Mouse (Mus musculus) megakaryocyte-erythroid progenitor cell, adult 5-6 weeks (primary cell): Measurements from ENCODE around the gene Cfap299. TPM values are rescaled to one million over a fixed set of nuclear protein-coding genes. Genes with fewer than 3 reads are reported as not detected.
"Not testable (repeated sequence)": the region's sequence is repeated elsewhere in the genome, so short reads cannot be mapped to it uniquely, and the experiment has no call there.

Source experiments
- ATAC-seq: replicated peaks from 2 replicates; pipeline ENCODE4 v1.8.0; 2016; ENCODE audit warnings: mild to moderate bottlenecking, inconsistent platforms; ENCODE audit not compliant: severe bottlenecking, poor library complexity, low FRiP score, low TSS enrichment
- total RNA-seq, 2 experiments: library from RNA; stranded (forward) in 1 of 2; stranded (reverse) in 1 of 2; fragments of 200-1000, 215-1000 nt in 1 of 2; fragments of >200 nt in 1 of 2; fragmentation: Nextera tagmentation in 1 of 2; gene quantifications; 2 replicates each; pipeline ENCODE4 v1.2.3; 2014 to 2017

Cfap299 gene
- total RNA-seq (2014; fragmentation: Nextera tagmentation) = not detected in 2 replicates
- total RNA-seq (2017) = not detected in 2 replicates

DNA sequence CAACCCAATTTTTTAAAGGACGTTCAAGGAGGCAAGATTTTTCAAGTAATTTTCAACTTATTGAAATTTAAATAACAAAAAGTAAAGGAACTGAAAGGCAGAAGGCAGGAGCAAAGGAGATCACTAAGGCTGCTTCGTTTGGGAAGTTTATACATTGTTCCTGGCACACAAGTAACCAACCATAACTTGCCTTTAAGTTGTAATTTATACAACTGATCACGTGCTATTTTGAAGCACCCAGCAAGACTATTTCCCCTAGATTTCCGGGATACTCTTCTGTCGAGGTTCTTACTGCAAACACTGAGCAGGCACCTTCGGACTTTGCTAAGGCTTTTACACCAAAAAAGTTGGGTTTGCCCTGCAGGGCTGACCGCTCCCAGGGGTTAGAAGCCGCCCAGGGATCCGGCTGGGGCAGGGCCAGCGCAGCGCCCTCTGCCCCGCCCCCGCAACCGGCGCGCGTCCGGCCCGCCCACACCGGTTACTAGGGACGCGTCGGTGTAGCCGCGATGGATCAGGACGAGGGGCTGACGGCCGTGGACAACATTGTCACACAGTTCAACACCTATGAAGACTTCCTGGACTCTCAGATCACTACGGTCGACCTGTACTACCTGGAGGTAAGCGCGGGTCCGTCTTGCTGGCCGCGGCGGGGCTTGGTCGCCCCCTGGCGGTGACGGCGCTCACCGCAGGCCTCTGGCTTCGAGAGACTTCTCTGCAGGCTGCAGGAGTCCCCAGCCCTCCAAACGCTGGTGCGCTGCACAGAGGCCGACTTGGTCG, at the start of gene Cfap299:
Gene Cfap299, plus strand, starts transcription at position 457 of the 777 bp plus-strand sequence.
- ATAC-seq = peak; percentile 99

DNA sequence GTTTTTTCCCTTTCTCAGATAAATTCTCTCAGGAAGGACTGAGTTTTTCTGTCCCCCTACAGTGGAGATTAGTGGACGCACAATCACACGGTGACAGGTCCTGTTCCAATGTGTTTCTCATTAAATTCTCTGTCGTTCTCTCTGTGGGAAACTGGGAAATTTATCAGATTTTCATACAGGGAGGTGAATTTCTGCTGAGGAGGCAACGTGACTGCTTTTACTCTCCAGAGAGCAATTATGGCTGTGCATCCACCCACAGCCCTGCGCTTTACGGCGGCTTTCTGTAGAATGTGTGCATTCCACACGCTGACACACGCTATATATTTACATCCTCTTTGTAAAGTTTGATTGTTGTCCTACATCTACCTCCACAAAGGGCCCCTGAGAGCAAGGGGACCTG, 47.1 kb upstream of the Cfap299 start:
- no peak for ATAC-seq

DNA sequence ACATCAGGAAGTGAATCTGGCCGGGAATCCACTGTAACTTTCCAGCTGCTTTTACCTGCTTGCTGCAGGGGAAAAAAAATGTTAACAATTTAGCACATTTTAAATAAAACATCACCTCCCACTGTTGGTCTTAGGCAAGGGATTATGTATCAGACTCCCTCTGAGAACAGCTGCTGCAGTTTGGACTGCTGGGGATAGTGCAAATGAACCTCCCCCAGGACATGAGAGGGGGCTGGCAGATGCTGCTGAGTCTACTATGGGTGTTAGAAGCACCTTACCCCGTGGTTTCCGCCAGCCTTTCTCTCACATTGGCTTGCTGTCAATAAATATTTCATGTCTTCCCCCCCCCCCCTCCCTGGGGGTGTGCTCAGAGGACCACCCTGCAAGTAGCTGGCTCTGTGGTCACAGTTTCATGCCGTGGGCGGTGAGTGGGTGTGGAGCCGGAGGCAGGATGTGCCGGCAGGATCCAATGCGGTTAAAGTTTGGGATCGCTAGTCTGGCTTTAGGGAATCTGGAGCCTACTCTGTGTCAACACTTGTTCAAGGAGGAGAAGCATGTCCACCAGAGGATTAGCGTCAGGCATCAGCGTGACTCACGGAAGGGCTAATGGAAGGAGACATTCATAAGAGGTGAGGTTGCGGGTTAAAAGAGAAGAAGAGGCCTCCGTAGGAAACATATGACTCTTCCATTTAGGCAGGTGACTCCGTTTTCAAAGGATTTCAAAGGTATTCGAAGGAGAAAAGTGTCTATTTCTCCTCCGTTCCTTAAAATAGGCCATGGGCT, 45.2 kb upstream of the Cfap299 start:
- no peak for ATAC-seq

DNA sequence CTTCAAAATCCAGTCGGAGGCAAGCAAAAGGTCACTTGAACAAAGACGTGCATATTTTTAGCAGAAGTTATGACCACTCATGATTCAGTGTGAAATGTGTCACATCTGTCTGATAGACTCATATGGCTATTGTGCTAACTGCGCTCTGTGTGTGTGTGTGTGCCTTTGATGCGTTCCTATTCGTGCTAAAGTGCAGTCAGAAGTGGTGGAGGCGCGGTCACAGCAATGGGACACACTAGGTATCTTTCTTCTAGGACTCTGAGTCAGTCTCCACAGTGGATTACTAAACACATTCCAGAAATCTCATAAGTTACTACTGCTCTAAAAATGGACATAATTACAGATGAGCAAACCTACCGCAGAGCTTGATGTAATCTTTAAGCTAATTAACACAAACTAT, 38.5 kb upstream of the Cfap299 start:
- no peak for ATAC-seq

DNA sequence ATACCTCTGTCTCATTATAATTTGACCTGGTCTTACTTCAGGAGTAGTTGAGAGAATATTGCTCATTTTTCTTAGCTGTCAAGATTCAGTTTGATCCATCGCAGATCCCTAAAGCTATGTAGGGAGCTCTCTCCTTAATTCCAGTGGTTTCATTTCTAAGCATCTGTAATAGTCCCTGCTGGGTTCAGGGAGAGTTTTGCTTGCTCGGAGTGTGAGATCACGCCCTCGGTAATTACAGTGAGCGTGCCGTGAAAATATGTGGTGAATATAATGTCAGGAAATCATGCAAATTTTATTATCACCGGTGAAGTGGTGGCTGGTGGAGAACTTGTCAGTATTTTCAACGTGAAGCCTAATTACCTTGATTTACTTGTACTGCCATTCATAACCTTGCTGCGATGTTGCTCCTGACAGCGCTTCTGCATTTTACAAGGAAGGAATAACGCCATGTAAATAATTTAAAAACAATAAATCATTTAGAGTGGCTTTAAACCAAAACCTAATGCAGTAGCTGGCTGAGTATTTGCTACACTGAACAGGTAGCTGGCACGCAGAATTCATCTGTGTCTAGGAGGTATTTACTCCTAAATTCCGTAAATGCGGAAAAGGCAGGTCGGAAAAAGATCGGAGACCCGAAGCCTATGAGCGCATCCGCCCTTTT, 36.6 kb upstream of the Cfap299 start:
- no peak for ATAC-seq

DNA sequence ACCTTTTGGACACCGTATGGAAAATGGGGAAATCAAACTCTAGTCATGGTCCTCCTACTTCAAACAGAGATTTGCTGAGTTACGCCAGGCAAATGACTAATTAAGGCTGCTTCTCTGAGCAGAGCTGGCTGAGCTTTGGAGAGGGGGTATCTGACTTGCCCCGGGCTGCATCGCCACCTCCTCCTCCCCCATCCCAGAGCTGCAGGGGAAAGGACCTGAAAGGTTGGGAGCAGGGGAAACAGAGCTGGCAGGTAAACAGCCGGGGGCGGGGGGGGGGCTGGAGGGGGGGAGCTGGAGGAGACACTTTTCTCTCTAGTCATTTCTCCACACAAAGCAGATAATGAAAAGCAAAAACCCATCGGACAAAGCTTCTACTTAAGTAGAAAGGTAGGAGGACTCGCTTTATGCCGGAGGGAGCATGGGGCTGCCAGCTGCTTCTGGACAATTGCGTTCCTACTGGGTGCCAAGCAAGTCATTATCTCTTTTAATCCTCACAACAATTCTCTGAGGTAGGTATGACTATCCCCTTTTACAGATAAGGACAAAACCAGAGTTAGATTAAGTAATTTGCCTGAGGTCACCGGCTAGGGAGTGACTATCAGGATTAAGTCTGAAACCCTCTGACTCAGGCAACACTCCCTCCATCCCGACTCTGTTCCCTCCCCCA, 35.9 kb upstream of the Cfap299 start:
- ATAC-seq = no peak

DNA sequence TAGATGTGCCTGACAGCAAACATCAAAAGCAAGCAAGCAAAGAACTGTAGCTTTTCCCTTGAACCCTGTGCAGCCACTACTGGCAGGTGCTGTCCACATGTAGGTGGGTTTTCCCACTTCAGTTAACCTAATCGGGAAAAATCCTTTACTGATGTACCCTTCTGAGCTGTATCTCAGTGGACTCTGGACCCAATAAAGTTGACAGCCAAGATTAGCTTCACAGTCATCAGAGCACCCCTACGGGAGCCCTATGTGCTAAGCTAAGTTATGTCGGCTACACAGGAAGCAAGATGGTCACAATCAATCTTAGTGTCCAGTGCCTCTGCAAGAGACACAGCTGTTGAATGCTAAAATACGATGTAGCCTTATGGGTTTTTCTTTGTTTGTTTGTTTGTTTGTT, 29.0 kb upstream of the Cfap299 start:
- ATAC-seq = no peak

DNA sequence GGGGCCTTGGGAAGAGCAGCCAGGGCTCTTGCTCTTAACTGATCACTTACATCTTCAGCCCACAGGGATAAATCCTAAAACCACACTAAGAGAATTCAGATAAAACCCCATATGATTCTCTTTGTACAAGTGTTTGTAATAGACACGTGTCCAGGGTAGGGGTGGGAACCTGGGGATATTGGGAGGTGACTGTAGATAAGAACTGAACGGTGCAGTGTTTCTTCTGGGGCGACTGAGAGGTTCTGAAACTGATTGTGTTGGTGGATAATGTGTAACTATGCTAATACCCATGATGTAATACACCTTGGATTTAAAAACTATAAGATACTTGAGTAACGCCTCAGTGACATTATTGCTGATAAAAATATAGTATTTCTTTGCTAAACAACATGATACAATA, 23.4 kb upstream of the Cfap299 start:
- ATAC-seq = no peak

DNA sequence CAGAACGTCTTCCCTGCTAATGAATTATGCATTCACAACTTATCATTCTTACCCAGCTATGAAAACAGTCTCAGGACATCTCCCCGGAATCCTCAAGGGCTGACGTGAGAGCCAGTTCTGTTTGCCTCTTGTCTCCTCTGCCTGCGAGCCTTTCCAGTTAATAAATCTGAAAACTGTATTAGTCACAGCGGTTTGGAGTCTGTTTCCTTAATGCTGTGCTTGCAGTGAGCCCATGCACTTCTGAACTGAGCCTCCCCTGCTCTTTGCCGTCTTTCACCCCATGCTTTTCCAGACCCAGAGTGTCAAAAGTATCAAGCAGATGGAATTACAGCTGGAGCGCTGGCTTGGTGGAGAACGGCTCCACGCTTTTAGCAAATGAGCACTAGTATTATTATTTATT, 22.6 kb upstream of the Cfap299 start:
- ATAC-seq = no peak

DNA sequence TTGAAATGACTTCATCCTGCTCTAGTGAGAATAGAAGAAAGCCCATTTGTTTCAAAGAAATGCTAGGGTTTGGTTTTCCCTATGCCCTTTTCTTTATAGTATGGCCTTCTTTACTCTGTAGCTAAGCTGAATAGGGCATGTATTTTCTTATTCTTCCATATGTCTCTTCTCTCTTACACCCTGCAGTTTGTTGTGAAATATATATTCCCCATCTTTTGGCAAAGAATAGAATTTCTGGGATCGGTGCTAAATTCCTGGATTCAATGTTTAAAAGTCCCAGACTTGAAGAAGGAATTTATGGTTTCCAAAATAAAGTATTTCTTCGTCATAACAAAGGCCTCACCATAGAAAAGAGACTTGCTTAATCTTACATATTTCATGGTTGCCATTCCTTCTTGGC, 2.5 kb upstream of the Cfap299 start:
- ATAC-seq = no peak

DNA sequence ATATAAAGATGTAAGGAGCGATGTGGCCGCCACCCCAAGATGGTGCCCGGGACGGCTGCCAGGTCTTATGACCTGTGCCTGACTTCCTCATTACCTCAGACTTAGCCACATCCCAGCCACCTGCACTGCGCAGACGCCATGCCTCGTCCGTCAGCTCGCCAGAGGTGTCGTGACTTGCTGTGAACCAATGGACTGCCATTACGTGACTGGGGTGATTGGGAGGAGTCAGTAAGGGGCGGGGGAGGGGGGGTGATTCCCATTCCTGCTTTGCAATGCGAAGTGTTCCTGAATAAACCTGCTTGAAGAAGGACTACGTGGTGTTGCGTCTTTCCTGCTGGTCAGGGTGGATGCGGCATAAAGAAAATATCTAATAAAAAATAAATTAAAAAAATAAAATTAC, 14.6 kb downstream of the Cfap299 start:
- not testable (repeated sequence) for ATAC-seq

DNA sequence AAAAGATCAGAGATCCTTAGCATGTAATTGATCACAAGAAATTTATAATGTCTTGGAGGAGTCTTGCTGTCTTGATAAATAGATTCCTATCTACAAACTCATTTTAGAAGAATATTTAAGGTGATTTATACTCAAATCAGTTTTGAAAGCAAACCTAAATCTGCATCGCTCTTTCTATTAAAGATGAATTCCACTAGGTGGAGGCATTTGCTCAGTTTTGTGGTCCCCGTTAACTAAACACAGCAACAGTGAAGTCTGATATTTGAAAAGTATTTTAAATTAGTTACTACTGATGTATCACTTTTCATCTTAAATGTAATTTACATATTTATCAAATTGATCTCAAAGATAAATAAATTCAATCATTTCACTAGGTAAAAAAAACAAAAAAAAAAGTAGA, 15.5 kb downstream of the Cfap299 start:
- no peak for ATAC-seq

DNA sequence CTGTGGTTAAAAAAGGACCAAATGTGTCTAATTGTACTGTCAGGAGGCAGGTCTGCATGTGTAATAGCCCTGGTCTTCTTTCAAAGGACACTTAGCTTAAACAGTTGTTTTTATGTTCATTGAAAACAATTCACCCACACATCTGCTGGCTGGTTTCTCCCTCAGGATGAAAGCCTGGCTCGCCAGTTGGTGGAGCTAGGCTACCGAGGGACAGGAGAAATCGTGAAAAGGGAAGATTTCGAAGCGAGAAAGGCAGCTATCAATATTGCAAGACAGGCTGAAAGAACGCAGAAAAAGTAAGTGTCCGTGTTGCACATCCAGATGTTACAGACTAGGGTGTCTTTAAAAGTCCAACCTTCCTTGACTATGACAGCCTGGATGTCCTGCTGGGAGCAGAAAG, 17.0 kb downstream of the Cfap299 start:
- ATAC-seq = no peak

DNA sequence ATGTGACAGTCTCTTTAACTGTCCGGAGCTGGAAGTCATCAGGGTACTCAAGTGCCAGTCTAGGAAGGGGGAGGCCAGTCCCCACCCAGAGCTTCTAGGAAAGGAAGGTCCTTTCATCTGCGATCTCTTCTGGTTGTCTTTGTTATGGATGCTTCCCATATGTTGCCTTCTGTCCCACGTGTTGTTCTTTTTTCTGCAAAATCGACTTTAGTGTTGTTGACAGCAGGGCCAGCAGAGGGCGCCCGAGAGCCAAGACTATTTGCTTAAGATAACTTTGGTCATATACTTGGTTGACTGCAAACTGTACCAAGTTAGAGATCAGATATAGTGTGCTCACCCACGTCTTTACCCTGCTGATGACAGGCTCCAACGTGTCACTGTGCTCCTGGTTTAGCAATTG, 19.5 kb downstream of the Cfap299 start:
- ATAC-seq = peak; percentile 74

DNA sequence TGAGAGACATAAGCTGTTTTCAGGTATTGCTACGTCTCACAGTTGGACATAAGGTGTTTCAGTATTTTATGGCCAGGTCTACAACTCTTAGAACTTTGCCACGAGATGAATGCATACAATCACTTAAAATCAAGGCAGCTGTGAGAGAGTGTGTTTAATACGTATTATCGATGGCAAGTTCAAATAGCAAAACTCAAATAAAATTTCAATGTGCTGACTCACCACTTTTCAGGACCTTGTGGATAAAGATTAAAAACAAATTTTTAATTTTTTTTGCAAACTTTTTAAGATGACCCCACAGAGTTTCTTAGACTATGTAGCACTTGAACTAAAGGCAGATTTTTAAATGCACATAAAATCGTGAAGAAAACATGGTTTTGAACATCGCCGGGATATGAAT, 30.8 kb downstream of the Cfap299 start:
- no peak for ATAC-seq

DNA sequence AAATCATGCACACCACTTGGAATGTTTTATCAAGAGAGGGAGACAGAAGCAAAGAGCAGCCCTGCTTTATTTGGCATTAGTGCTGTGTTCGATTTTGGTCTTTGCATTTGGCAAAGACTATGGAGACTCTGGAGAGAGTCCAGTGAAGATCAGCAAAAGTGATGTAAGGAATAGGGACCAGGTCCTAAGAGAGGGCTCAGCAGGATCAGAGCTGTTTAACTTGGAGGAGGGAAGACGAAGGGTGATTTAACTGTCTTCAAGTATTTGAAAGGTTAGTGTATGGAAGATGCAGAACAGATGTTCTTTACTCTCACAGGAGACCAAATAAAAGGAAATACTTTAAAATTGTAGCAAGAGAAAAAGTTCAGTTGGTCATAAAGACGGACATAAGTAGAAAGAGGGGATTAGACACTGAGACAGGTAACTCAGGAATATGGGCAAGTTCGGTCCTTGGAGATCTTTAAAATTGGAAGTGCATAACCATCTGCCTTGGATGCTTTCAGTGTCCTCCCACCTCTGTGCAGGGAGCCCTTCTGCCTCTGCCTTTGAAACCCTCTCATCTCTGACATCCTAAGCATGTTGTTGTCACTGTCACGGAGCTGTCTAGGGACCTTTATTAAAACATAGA, 31.8 kb downstream of the Cfap299 start:
- no peak for ATAC-seq

DNA sequence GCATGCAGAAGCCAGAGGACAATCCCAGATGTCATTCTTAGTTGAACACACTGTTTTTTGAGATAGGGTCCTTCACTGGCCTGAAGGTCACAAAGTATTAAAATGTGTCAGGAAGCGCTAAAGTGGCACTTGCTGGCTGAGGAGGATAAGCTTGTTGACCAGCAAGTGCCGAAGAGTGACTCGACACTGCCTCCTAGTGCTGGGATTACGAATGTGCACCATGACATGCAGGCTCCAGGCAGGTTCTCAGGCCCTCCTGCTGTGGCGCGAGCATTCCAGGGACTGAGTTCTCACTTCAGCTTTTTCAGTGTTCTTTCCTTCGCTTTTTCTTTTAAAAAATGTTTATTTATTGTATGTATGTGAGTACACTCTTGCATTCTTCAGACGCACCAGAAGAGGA, 34.3 kb downstream of the Cfap299 start:
- no peak for ATAC-seq

DNA sequence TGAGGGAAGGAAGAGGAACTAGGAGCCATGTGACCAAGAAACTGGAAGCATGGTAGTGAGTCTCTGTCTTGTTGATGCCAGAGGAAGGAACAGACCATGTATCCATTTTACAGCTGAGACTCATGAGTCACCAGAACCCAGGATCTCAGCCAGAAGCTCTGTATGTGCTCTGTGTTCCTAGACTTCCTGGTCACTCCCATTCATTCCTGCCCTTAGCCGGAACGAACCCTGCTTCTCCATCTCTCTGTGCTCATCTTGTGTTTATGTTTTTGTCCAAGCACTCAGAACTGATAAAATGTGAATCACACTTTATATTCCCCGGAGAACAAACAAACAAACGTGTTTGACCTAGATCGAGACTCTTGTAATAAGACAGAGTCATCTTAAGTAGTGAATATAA, 36.2 kb downstream of the Cfap299 start:
- ATAC-seq = no peak

DNA sequence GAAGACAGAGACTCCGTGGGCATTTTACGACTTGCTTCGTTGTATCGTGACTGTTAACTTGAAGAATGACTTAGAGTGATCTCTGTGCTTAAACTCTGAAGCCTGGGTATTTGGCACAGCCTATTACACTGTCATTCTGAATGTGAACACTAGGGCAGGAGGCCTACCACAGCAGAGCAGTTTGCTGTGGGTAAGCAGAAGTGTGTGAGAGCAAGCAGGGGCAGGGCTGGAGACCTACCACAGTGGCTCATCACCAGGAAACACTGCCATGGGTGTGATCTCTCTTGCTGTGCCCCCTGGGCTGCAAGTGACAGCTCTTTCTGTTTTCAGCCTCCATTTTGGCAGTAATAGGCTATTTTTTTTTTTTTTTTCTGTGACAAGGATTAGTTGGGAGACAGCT, 39.7 kb downstream of the Cfap299 start:
- no peak for ATAC-seq
